20 mouse cellular contexts compared by ENCODE assay signal in the genomic region with DNA sequence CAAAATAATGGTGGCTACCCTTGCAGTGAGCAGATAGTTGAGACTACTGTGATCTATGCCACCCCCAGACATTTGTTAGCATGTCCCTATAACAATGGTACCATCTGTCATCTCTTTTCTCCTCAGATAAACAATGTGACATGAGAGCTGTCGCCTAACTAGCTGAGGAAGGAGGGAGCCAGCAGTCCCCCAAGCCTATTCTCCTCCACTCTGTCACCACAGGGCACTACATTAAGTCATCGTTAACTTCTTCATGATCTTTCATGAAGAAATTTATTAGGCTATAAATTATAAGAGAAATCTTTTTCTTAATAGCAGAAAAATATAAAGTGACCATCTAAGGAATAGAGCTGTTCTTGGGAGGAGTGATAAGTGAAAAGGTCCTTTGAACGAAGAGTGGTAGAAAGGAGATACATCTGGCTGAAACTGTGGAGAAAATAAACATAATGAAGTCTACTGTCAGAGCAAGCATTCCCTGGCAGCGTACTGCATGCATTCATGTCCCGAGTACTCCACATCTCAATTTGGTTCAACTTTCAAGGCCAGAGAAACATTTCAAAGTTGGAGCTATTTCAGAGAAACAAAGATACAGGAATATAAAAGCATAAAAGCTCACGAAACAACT.
A peak's percentile ranks its signal among the peaks of the same experiment; 100 is the strongest.
DNase-seq lines count a peak whose midpoint lies in the region; ATAC-seq lines count a peak whose summit lies in the region.
"Had no signal": no experiment of that assay in that cellular context is flagged by ENCODE, and none has a peak within 500 bp of the region (broad histone marks: within the 10 kb centered on the region; RNA-seq: fewer than 3 reads in every experiment).

No protein-coding gene starts in this region.

- no peaks in the 10 kb centered on the region for H3K9me3 ChIP-seq in lung, embryonic 16.5 days (ENCODE audit: control insufficient read depth, low read length)
- H3K9me3 ChIP-seq: forebrain, embryonic 10.5 days; forebrain, embryonic 13.5 days; hindbrain, embryonic 12.5 days; hindbrain, embryonic 15.5 days had no signal

- no peaks in the 10 kb centered on the region for H3K27me3 ChIP-seq in lung, embryonic 16.5 days (ENCODE audit: control insufficient read depth, insufficient read depth, low read depth, low read length)
- H3K27me3 ChIP-seq: forebrain, embryonic 13.5 days; hindbrain, embryonic 12.5 days; hindbrain, embryonic 15.5 days had no signal

- H3K9ac ChIP-seq in lung, embryonic 16.5 days (ENCODE audit: low read length) = no peak overlapping the region
- H3K9ac ChIP-seq: forebrain, embryonic 13.5 days; hindbrain, embryonic 12.5 days; hindbrain, embryonic 15.5 days had no signal

- no peaks in the 10 kb centered on the region for H3K36me3 ChIP-seq in lung, embryonic 16.5 days (ENCODE audit: control insufficient read depth, insufficient read depth, low read length)
- H3K36me3 ChIP-seq: forebrain, embryonic 10.5 days; hindbrain, embryonic 12.5 days; hindbrain, embryonic 15.5 days had no signal

- WGBS in lung, embryonic 16.5 days = 38% methylated on average over 6 of the region's 6 CpGs

- peak; percentile 10 for DNase-seq in cerebellum, adult 9-10 months
- DNase-seq in cerebellum, postnatal 14 days = no peak
- no peak for DNase-seq in lung, postnatal 14 days
- peak; percentile 26 for DNase-seq in lung, postnatal 36 days
- no peak for DNase-seq in gastrocnemius, adult 8-10 months (ENCODE audit: low spot score in 2 of 2)
- DNase-seq in kidney, adult 8-10 months = no peak
- no peak for DNase-seq in right cerebral cortex, postnatal 10 days (ENCODE audit: low spot score in 2 of 2)
- DNase-seq: adrenal gland, postnatal 10 days; adrenal gland, postnatal 36 days; cerebellum, adult 11 months; gastrocnemius, postnatal 14 days; heart, adult 11 months had no signal

- H3K27ac ChIP-seq in lung, embryonic 16.5 days (ENCODE audit: low read length) = peak overlapping the region; percentile 41
- H3K27ac ChIP-seq: forebrain, embryonic 10.5 days; forebrain, embryonic 13.5 days; hindbrain, embryonic 12.5 days; hindbrain, embryonic 15.5 days had no signal

- peaks cover 7% of the 10 kb centered on the region for H3K4me1 ChIP-seq in lung, embryonic 16.5 days (replicated peaks; ENCODE audit: control insufficient read depth, insufficient read depth, low read length)
- H3K4me1 ChIP-seq: forebrain, embryonic 10.5 days; forebrain, embryonic 13.5 days; hindbrain, embryonic 12.5 days; hindbrain, embryonic 15.5 days had no signal

- no peak overlapping the region for H3K4me3 ChIP-seq in lung, embryonic 16.5 days (ENCODE audit: low read length)
- H3K4me3 ChIP-seq: forebrain, embryonic 10.5 days; forebrain, embryonic 13.5 days; hindbrain, embryonic 12.5 days; hindbrain, embryonic 15.5 days had no signal

- peak; percentile 91 for ATAC-seq in lung, embryonic 16.5 days (ENCODE audit: low read depth)
- ATAC-seq: forebrain, embryonic 13.5 days; forebrain, embryonic 16.5 days; Patski had no signal

- H3K4me2 ChIP-seq in lung, embryonic 16.5 days (ENCODE audit: low read depth, low read length) = no peak overlapping the region
- H3K4me2 ChIP-seq: forebrain, embryonic 13.5 days; heart, embryonic 11.5 days; hindbrain, embryonic 12.5 days; hindbrain, embryonic 15.5 days had no signal

Comparison
In these comparisons a context has a peak if more than half of its experiments do, and no peak if none do; other contexts are left out.
1. DNase-seq: peak in cerebellum, adult 9-10 months (single experiment) and lung, postnatal 36 days (single experiment); none in cerebellum, postnatal 14 days (0 of 2), lung, postnatal 14 days (single experiment), gastrocnemius, adult 8-10 months (0 of 2), kidney, adult 8-10 months (0 of 2) and right cerebral cortex, postnatal 10 days (0 of 2).